Comparison of ENCODE assay signal across 8 mouse cellular contexts in genomic region chr7:34166850-34167249, GRCm38 (mm10). TPM values are rescaled to one million over a fixed set of nuclear protein-coding genes. Genes with fewer than 3 reads are reported as not detected.
DNase-seq lines count a peak whose midpoint lies in the region; ATAC-seq and TF ChIP-seq lines count a peak whose summit lies in the region.

No protein-coding gene starts in this region.

- no peak for TF ChIP-seq POLR2A in embryonic fibroblast, embryonic 13.5 days (IDR thresholded peaks at IDR 0.05; ENCODE audit: low read depth, low read length)

- peak overlapping the region; percentile 2 for H3K4me3 ChIP-seq in embryonic fibroblast, embryonic 13.5 days (ENCODE audit: insufficient read depth, low read length)
- 0 out of 2 replicates have a peak overlapping the region, but pooled peaks have one; percentile 9 for H3K4me3 ChIP-seq in midbrain, embryonic 12.5 days

- peak overlapping the region; percentile 30 for H3K4me2 ChIP-seq in midbrain, embryonic 12.5 days (replicated peaks)

- 51% methylated on average over 4 of the region's 4 CpGs for WGBS in midbrain, embryonic 12.5 days

- H3K36me3 ChIP-seq in midbrain, embryonic 12.5 days = peaks cover 33% of the 10 kb centered on the region

- no peaks in the 10 kb centered on the region; the same call in 1 of the 2 replicates for H3K4me1 ChIP-seq in embryonic fibroblast, embryonic 13.5 days (ENCODE audit: control insufficient read depth, insufficient read depth, low read length)
- H3K4me1 ChIP-seq in midbrain, embryonic 12.5 days = peaks cover 11% of the 10 kb centered on the region

- ATAC-seq in midbrain, embryonic 12.5 days (ENCODE audit: low FRiP score, low read depth) = no peak

- TF ChIP-seq CTCF in embryonic fibroblast, embryonic 13.5 days (IDR thresholded peaks at IDR 0.05; ENCODE audit: borderline replicate concordance, insufficient read depth, low read length) = peak; percentile 67; the same call in 1 of the 2 replicates

- H3K9ac ChIP-seq in midbrain, embryonic 12.5 days (replicated peaks) = no peak overlapping the region

- H3K27ac ChIP-seq in embryonic fibroblast, embryonic 13.5 days (ENCODE audit: insufficient read depth, low read length) = no peak overlapping the region
- no peak overlapping the region for H3K27ac ChIP-seq in midbrain, embryonic 12.5 days (replicated peaks)

- peak; percentile 12 for DNase-seq in kidney, adult 18-20 months
- no peak for DNase-seq in kidney, postnatal 25 days
- peak; percentile 91 for DNase-seq in R1 (ENCODE audit: low read depth, low spot score)
- DNase-seq in kidney, postnatal 10 days = peak; percentile 28
- peak; percentile 62 for DNase-seq in thymus, postnatal 4 days
- DNase-seq in frontal cortex, postnatal 14 days (ENCODE audit: low spot score in 2 of 2) = no peak

- H3K27me3 ChIP-seq in midbrain, embryonic 12.5 days = no peaks in the 10 kb centered on the region

- H3K9me3 ChIP-seq in midbrain, embryonic 12.5 days = no peaks in the 10 kb centered on the region

RNA-seq across cellular contexts. Expression of gene Uba2, which starts 2.5 kb away (rescaled TPM):
- polyA plus RNA-seq in embryonic fibroblast, embryonic 13.5 days (2011; ENCODE audit: insufficient read length, low read depth, missing spikeins) = 108 and 123 TPM in 2 replicates
- polyA plus RNA-seq in midbrain, embryonic 12.5 days (2016; fragmentation: Nextera tagmentation; extraction: Ambion mirVana) = 247 TPM in 2 replicates

RNA-seq across cellular contexts. Expression of gene Pdcd2l, which starts 29.6 kb away (rescaled TPM):
- 16.8 and 18.6 TPM in 2 replicates for polyA plus RNA-seq in embryonic fibroblast, embryonic 13.5 days (2011; ENCODE audit: insufficient read length, low read depth, missing spikeins)
- polyA plus RNA-seq in midbrain, embryonic 12.5 days (2016; fragmentation: Nextera tagmentation; extraction: Ambion mirVana) = 64.9 and 74.9 TPM in 2 replicates

RNA-seq across cellular contexts. Expression of gene Wtip, which starts 33.8 kb away (rescaled TPM):
- 32.7 and 33.2 TPM in 2 replicates for polyA plus RNA-seq in embryonic fibroblast, embryonic 13.5 days (2011; ENCODE audit: insufficient read length, low read depth, missing spikeins)
- 3.0 and 3.8 TPM in 2 replicates for polyA plus RNA-seq in midbrain, embryonic 12.5 days (2016; fragmentation: Nextera tagmentation; extraction: Ambion mirVana)

Comparison
In these comparisons a context has a peak if more than half of its experiments do, and no peak if none do; other contexts are left out.
1. DNase-seq: peak in kidney, adult 18-20 months (single experiment), R1 (single experiment), kidney, postnatal 10 days (single experiment) and thymus, postnatal 4 days (single experiment); none in kidney, postnatal 25 days (0 of 2) and frontal cortex, postnatal 14 days (0 of 2).